Mouse (Mus musculus) embryonic fibroblast, embryonic 13.5 days (primary cell): Measurements from ENCODE around the gene Golga5.

Experiments
- CTCF ChIP-seq: IDR thresholded peaks from 2 replicates; pipeline ENCODE4 v1.5.1; 2011; ENCODE audit warnings: mild to moderate bottlenecking, control low read depth, low read length, moderate library complexity, borderline replicate concordance; ENCODE audit not compliant: insufficient read depth
- POLR2A ChIP-seq: IDR thresholded peaks from 2 replicates; pipeline ENCODE4 v1.6.1; 2011; ENCODE audit warnings: low read depth, mild to moderate bottlenecking, control low read depth, low read length, moderate library complexity

DNA sequence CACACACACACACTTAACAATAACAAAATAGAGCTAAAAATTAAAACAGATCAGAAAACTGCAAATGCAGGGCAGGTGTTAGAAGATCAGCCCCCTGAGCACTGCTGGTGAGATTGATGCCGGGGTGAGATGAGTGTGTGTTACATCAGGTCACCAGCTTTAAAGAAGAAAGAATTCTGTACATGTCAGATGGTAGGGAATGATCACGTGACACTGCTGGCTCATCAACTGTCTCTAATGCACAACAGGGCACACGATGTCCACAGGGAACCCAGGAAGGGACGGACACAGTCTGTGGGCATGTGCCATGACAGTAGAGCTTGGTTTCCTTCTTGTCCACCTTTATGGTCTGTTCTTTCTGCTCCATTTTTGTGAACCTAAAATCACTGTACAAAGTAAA lies 47.2 kb downstream of the Golga5 start:
- no peak for TF ChIP-seq CTCF
- no peak for TF ChIP-seq POLR2A
